Mouse (Mus musculus) right cerebral cortex, postnatal 10 days (tissue): ENCODE data around the gene Fbll1.
"Not testable (repeated sequence)": the region's sequence is repeated elsewhere in the genome, so short reads cannot be mapped to it uniquely, and the experiment has no call there.

Experiments
- DNase-seq, 2 experiments: peaks; one replicate each; pipeline ENCODE4 v3.0.0; 2021; ENCODE audit warnings: low spot score in 2 of 2

Fbll1 gene

DNA sequence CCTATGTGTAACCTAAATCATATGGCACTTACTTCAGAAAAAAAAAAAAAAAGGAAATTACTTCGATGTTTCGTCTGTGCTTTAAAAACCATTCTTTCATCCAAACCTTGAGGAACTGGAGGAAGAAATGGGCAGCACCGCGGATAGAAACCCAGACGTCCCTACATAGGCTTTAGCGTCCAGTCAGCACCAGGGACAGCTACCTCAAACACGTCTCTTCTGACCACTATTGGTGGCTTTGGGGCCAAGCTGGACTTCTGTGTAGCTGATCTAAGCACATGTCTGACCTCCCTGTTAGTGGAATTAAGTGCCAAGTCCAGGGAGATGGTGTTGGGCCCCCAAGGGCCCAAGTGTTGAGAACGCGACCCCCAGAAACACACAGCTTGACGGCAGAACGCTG, at the start of gene Fbll1:
TSS of gene Fbll1 (minus strand) at position 11 of the 400 bp plus-strand sequence.
- peak; percentile 40 to 44 for DNase-seq

DNA sequence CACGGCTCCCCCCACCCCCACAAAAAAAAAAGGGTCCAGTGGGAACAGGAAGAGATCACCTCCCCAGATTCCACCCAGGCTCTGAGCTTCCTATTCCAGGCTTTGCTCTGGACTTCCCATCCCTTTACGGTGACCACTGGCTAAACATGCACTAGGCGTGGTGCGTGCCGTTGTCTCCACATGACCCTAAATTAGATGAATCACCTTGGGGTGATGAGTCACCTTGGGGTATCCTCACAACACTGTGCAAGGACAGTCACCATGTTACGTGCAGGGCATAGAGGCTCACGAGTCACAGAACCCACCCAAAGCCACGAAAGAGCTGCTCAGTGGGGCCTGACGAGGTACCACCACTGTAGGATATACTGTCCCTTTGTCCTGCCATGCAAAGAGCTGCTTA, 45.6 kb upstream of the Fbll1 start:
- no peak for DNase-seq

DNA sequence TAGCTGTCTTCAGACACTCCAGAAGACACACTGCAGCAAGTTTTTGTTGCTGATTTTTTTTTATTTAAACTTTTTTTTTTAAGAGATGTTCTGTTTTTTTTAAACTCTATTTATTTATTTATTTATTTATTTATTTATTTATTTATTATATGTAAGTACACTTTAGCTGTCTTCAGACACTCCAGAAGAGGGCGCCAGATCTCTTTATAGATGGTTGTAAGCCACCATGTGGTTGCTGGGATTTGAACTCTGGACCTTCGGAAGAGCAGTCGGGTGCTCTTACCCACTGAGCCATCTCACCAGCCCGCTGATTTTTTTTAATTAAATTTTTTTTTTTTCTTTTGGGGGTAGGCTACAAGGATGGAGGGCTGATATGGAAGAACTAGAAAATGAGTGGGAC, 43.9 kb upstream of the Fbll1 start:
- not testable (repeated sequence) for DNase-seq

DNA sequence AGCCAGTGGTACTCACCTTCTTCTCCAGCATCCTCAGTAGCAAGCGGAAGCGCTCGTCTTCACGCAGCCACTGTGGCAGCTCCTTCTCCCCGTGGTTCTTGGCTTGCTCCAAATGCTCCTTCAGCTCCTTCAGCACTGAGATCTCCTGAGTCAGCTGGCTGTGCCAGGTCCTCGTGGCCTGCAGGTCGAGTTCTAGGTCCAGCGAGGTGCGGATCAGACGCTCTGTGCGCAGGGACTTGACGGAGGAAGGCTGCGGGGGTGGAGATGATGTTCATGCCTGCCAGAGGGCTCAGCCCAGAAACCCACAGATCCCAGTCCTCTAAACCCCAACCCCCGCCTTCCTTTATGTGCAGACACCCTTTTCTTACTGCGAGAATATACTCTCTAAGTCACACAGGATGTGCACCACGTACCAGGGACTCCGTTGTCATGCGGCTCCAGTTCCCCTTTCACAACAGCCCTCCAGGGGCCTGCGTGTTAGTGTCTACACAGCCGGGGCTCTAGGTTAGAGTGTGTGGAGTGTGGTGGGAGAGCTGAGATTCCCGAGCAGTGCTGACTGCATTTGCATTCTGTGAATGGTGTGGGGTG, 43.1 kb upstream of the Fbll1 start:
- no peak for DNase-seq

DNA sequence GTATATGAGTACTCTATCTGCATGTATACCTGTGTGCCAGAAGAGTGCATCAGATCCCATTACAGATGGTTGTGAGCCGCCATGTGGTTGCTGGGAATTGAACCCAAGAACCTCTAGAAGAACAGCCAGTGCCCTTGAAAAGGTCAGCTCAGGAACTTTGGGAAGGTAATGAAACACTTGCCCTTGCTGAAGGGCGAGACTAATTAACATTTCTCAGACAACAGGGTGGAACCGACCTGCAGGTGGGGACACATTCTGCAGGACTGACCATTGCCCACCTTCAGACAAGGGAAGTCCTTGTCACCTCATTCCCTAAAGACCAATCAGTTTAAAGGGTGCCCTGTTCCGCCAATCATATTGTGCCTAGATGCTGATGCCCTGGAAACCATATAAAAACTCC, 42.1 kb upstream of the Fbll1 start:
- DNase-seq = not testable (repeated sequence)

DNA sequence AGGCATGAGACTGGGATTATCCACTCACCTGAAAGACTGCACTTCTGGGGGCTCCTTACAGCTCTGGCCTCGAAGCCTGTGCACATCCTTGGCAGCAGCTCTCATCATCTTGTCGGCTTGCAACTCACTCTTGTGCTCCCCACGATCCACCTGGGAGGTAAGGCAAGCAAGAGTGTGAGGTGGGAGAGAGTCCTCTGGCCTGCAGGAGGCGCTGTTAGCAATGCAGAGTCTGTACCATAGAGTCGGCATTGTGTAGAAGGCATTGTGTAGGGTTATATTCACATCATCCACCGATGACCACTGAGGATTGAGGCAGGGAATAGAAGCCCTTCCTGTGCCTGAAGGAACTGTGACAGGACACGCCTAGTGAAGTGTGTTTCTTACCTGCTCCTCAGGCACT, 41.6 kb upstream of the Fbll1 start:
- no peak for DNase-seq

DNA sequence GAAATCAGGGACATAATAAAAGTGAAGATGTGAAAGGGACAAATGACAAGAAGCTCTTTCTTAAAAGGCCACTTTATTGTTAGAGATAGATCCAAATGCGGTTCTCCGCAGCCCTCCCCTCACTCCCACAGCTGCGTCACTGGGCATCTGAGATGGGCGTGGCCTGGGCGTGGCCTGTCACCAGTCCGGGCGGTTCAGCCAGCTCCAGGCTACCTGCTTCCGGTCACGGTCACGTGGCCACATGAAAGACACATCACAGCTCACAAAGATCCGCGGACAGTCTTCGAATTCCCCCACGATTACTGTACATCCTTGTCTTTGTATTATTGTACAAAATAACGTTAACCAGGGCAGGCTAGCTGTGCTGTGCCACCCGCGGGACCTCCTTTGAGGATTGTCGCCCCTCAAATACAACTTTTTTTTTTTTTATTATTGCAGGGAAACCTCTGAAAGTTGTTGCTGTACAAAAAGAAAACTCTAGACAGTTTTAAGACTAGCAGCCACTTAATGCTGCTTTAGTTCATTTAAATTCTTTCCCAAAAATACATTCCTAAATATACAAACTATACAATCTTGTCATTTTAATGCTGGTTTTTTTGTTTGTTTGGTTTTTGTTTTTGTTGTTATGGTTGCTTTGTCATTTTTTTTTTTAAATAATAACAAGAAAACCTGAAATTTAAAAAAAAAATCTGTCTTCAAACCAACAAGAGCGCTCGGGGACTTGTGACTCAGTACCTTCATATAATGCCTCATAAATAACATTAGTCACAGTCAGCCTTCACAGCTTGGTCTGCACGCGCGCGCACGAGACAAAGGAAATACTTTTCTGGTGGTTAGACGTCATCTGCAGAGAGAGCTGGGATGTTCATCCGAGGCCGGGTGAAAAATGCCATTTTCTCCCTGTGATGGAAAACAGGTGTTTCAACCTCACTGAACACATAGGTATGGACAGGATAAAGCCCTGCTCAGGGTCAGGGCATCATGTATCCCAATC, 40.0 kb upstream of the Fbll1 start:
- DNase-seq = peak; percentile 73 to 83

DNA sequence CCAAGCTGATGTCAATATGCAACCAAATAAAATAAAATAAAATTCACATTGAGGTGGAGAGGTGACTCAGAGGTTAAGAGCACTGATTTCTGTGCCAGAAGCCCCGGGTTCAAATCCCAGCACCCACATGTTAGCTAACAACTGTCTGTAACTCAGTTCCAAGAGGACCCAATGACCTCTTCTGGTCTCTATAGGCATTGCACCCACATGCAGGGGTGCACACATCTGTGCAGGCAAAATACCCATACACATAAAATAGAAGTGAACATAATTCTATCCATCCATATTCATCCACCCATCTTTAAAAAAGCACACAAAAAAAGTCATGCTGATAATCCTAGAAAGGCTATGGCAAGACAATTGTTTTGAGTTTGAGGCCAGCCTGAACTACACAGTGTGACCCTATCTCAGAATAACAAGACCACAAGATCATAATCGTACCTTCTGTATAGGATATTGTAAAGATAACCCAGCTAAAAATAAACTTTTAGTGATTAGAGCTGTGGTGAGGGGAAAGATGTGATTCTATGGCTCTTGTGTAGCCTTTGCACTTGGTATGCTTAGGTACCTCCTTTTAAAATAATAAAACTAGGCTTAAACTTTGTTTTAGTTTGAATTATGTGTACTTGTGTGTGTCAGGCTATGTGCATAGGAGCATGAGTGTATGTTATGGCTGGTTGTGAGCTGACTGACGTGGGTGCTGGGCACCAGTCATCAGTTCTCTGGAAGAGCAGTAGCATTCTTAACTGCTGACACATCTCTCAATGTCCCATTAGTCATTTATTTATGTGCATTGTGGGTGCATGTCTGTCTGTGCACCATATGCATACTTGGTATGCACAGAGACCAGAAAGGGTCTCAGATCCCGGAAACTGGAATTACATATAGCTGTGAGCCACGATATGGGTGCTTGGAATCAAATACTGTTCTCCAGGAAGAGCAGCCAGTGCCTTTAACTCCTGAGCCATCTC, 38.8 kb upstream of the Fbll1 start:
- DNase-seq = no peak

DNA sequence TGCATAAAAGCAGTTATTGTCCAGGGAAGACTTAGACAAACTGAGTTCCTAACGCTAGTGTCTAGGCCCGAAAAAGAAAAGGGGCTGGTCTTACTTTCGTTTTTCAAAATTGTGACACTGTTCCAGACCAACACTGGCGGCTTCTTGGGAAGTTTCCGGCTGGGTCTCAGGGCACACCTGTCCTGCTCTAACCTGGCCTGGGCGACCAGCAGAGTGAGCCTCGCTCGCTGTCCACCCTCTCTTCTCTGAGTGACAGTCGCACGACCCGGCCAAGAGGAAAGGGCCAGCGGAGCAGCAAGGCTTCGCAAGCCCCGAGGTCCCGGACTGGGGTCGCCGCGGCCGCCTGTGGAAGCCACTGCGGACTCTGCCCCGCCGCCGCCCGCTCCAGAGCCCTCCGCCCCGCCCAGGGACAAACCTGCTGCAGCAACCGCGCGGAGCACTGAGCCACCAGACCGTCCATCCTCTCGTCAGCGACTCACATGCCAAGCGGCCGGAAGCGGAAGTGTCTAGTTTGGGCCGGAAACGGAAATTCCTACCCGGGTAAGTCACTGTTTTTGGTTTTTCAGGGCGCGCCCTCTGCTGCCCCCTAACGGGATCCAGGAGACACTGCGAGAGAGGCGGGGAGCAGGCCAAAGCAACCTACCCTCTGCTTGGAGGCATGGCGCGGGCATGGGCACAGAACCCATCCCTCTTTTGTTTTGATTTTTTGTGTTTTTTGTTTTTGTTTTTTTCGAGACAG, 35.5 kb upstream of the Fbll1 start, which contains the start of gene Rars:
TSS of gene Rars (minus strand) at position 485 of the 739 bp plus-strand sequence.
- DNase-seq = peak; percentile 95 to 96

DNA sequence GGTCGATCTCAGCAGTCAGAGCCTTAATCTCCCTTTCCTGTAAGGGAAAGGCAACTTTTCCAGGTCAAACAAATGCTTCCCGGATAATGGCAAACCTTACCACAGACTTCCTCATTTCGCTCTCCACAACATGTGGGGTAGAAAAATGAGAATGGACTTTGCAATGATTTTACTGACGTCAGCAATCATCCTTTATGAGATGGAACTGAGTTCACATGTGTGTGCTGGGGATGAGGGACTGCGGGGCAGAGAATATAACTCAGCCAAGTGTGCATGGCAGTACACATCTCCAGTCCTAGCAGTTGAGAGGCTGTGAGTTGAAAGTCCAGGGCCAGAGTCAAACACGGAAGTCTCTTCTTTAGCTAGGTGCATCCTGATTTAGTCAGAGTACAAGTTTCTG, 34.6 kb upstream of the Fbll1 start:
- DNase-seq = no peak

DNA sequence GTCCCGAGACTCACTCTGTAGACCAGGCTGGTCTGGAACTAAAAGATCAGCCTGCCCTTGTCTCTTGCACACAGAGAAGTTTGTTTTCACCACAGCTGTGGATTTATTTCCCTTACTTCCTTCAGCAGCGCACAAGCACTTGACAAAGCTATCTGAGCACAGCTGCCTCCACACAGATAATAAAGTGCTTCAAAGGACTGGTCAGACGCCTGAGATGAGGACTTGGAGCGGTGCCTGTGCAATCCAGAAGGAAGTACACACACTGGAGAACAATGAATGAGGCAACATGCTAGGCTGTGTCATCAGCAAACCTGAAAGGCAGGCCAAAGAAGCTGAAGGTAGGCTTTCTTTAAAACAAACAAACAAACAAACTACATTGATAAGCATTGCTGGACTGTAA, 33.5 kb upstream of the Fbll1 start:
- peak in 1 of 2 experiments; percentile 54 for DNase-seq

DNA sequence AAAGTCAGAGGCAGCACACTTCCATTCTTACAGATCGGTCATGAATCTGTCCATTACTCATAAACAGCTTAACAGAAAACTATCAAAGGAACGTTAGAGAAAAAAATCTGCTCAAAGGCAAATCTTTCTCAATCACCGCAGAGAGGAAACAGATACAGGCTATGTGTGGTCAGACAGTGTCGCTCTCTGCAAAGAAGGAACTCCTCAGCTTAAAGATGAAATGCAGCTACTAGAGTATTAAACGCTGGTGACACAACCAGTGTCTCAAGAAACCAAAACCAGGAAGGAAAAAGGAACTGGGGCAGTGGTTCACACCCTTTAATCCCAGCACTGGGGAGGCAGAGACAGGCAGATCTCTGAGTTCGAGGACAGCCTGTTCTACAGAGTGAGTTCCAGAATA, 29.0 kb upstream of the Fbll1 start:
- no peak for DNase-seq

DNA sequence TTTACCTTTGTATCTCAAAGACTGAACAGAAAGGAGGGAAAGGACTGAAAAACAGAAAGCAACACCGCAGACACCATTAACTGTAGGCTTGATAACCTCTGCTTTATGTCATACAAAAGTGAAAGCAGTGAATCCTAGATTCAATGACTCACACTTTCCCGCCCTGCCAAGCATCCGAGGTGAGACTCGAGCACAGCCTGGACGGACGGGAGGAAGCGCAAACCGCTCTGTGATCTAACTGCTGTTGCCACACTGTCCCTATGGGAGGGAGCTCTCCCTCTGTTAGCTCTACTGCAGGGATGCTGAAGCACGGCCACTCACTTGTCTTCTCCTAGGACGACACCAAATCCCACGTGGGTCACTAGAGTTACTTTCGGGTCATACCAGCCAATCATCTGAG, 17.6 kb upstream of the Fbll1 start:
- no peak for DNase-seq

DNA sequence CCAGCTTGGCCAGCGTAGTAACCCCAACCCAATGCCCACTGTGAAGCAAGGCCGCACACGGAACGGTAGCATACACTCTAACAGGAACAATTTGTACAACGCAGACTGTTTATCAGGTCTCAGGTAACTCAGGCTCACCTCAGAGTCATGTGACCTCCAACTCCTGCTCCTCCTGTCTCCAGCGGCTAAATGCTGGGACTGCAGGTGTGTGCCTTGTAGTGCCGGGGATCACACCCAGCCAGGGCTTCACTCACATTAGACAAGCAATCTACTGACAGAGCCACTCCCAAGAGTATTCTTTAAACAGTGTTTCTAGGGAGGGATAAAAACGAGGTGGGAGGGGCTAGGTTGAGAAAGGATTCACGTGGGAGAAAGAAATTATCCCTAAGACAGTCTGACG, 12.8 kb upstream of the Fbll1 start:
- DNase-seq = no peak

DNA sequence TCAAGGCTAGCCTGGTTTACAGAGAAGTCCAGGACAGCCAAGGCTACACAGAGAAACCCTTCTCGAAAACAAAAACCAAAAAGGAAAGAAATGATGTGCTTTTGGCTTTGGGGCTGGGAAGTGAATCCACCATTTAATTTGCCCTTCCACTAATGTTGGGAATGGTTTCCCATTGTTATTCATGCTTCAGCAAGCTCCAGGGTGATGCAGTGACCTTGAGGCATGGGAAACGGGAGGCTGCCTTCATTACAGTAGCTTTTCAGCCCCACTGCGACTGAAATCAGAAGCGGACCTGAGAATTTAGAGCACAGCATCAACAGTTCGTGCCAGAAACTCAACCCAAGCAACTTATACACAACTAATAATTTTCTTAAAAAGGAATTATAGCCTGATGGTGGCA, 2.6 kb upstream of the Fbll1 start:
- no peak for DNase-seq

DNA sequence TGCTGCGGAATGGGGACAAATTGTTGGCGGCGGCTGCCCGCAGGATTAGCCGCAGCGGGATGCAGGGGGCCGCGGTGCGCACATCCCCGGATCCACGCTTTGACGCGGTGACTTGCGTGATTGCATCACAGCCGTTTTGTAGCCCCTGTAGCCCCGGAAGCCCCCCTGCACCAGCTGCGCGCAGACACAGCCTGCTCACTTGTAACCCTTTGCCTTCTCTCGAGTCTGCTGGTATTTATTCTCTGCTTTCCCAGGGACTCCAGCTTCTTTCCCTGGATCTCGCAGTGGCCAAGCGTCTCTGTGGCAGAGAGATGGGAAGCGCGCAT, 226 bp downstream of the Fbll1 start:
- DNase-seq = peak; percentile 91 to 92

DNA sequence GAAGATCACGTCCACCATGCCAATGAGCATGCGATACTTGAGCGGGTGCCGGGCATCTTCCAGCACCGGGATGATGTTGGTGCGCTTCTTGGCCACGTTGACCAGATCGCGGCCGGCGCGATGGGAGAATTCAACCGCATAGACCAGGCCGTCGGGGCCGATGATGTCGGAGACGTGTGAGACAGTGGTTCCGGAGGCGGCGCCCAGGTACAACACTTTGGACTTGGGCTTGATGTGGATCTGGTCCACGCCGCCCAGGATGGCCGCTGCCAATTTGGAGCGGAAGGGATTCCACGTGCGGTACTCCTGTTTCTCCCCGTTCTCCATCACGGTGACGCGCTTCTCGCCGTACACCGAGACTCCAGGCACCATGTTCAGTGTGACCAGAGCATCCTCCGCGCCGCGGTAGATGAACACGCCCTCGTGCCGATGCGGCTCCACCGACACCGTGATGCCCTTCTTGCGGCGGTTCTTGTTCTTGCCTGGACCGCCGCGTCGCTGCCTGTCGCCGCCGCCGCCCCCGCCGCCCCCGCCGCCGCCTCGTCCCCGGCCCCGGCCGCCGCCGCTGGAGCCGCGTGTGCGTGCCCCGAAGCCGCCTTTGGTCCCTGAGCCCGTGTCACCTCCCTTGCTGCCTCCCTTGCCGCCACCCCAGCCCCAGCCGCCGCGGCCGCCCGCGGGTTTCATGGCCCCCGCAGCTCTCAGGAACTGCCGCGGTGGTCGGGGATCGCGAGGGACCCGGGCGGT, 761 bp downstream of the Fbll1 start:
- DNase-seq = peak; percentile 70 to 72

DNA sequence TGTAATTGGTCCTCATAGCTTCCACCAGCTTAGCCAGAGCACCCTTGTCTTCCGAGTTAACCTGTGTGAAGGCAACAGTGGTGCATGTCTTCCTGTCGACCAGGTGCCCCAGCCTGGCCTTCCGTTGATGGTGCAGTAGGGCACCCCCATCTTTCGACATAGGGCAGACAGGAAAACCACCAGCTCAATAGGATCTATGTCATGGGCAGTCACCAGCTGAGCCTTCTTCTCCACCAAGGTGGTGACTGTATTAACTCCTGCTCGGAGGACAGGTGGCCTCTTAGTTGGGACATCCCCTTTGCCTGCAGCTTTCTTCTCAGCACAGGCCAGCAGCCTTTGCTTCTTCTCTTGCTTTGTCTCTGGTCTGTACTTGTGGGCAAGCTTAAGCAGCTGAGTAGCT, 5.9 kb downstream of the Fbll1 start:
- not testable (repeated sequence) for DNase-seq

DNA sequence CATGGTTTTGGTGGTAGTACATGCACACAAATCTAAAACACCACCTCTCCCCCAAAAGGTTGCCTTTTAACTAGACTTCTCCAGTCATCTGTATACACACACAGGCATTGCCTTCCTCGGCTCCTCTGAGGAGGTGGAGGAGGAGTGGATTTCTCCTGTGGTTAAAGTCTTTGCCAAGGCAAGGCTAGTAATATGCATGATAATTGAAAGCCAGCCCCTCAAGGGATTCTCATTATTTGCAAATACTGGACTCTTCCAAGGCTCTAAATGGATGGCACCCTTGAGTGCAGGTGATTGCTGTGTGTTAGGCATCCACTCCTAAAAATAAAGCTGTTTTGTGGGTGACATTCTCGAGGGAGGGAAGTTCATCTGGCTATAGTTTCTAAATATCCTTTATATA, 10.2 kb downstream of the Fbll1 start:
- no peak for DNase-seq

DNA sequence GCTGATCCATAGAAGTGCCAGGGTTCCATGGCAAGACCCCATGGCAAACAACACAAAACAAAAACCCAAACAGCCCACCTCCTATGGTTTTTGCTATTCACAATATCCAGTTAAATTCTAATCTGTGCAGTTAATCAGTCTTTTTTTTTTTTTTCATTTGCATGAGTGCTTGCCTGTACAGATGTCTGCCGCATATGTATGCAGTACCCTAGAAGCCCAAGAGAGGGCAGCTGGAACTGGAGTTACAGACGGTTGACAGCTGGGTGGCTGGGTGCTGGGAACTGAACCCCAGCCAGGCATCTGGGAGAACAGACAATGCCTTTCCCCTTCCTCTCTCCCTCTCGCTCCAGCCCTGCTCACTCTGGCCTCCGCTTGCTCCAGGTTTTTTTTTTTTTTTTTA, 14.1 kb downstream of the Fbll1 start:
- DNase-seq = no peak

DNA sequence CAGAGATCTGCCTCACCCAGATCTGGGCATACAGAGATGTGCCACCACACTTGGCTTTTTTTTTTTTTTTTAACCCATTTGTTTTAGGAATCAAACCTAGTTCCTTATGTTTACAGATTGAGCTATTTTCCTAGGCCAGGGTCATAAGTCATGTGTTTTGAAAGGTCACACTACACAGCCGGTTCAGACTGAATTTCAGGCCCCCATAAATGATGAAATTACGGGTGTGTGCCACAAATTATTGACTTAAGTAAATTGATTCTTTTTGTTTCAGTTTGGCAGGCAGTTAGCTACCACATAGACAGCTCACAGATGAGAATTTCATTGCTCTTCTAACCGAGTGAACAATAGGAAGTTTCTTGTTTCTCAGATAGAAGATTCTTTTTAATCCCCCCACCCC, 14.7 kb downstream of the Fbll1 start:
- DNase-seq = no peak
